Mouse (Mus musculus) neural tube, embryonic 13.5 days (tissue): ENCODE results near the gene Wdr6. TPM values are rescaled to one million over a fixed set of nuclear protein-coding genes. Genes with fewer than 3 reads are reported as not detected.
A peak's percentile ranks its signal among the peaks of the same experiment; 100 is the strongest.

Experiments used
- ATAC-seq: fragments of 200-750 bp; cut with Nextera tagmentation; 2 replicates; pipeline ENCODE4 v1.8.0; 2017; ENCODE audit warnings: low read depth, mild to moderate bottlenecking, moderate TSS enrichment, moderate library complexity
- H3K27ac ChIP-seq: fragments of 300-500 bp; sonication (generic); replicated peaks from 2 replicates; pipeline ENCODE4 v1.5.1; 2015; ENCODE audit warnings: moderate library complexity, mild to moderate bottlenecking, inconsistent platforms
- H3K27me3 ChIP-seq: fragments of 300-500 bp; sonication (generic); 2 replicates; pipeline ENCODE4 v1.6.1; 2015; ENCODE audit warnings: mild to moderate bottlenecking, inconsistent platforms
- H3K36me3 ChIP-seq: fragments of 300-500 bp; sonication (generic); 2 replicates; pipeline ENCODE4 v1.6.1; 2015; ENCODE audit warnings: mild to moderate bottlenecking, inconsistent platforms
- H3K4me1 ChIP-seq: fragments of 300-500 bp; sonication (generic); replicated peaks from 2 replicates; pipeline ENCODE4 v1.6.1; 2015; ENCODE audit warnings: inconsistent platforms
- H3K4me2 ChIP-seq: fragments of 300-500 bp; sonication (generic); 2 replicates; pipeline ENCODE4 v1.6.1; 2015; ENCODE audit warnings: inconsistent platforms, mild to moderate bottlenecking, moderate library complexity
- H3K4me3 ChIP-seq: fragments of 300-500 bp; sonication (generic); 2 replicates; pipeline ENCODE4 v1.5.1; 2015; ENCODE audit warnings: mild to moderate bottlenecking, inconsistent platforms
- H3K9ac ChIP-seq: fragments of 300-500 bp; sonication (generic); 2 replicates; pipeline ENCODE4 v1.6.1; 2015; ENCODE audit warnings: moderate library complexity, mild to moderate bottlenecking, inconsistent platforms
- H3K9me3 ChIP-seq: fragments of 300-500 bp; sonication (generic); 2 replicates; pipeline ENCODE4 v1.6.1; 2016; ENCODE audit warnings: inconsistent platforms
- WGBS: fragments of 180-500 bp; shearing (Covaris S2); methylation state at CpG from one replicate; pipeline ENCODE4 v1.1.7; 2015; 5-methylcytosine and 5-hydroxymethylcytosine counted together
- microRNA counts: library from miRNA; unstranded; fragments of <30 nt; microRNA quantifications from one replicate; lab custom pipeline; 2016
- microRNA-seq: library from miRNA; unstranded; fragments of <30 nt; microRNA quantifications from one replicate; pipeline ENCODE4, GENCODE M21; 2016
- polyA plus RNA-seq: library from polyadenylated mRNA; unstranded; fragments of >200 nt; fragmentation: Nextera tagmentation; extraction: Ambion mirVana; gene quantifications from 2 replicates; pipeline ENCODE4 v1.2.1, GENCODE M21; 2015

The Wdr6 gene
- polyA plus RNA-seq, 1 experiment from 2014 or later = 254 TPM

DNA sequence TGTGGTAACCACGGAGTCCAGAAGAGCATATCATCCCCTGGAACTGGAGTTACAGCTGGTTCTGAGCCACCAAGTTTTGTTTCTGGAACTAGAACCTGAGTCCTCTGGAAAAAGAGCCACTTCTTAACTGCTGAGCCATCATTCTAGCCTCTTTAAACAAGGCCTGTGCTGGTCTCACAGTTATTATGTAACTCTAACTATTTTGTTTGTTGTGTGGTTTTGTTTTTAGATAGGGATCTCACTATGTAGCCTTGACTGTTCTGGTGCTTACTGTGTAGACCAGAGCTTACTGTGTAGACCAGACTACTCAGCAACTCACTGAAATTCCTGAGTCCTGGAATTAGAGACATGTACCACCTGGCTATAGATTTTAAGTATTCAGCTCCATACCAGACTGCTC is 31.7 kb downstream of the Wdr6 start:
- Histone ChIP-seq H3K27me3 (no peaks in the 10 kb centered on the region), H3K27ac (no peak overlapping the region), H3K9me3 (no peaks in the 10 kb centered on the region), H3K4me3 (no peak overlapping the region), H3K4me2 (no peak overlapping the region), H3K9ac (no peak overlapping the region), H3K4me1 (no peaks in the 10 kb centered on the region), H3K36me3 (peaks cover 87% of the 10 kb centered on the region)
- 91% methylated on average over 1 of the region's 1 CpGs for WGBS
- ATAC-seq = no peak

DNA sequence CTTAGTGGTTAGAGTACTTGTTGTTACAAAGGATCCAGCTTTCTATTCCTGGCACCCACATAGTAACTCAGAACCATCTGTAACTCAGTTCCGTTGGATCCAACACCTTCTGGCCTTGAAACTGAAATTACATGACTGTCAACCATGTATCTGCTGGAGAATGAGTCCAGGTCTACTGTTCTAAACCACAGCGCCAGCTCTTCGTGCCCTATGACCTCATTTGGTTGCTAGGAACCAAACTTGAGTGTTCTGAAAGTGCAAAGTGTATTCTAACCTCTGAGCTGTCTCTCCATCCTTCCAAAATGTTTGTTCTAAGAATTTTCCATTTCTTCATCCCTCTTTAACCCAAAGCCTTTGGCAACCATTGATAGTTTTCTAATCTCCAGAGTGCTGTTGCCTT is 32.6 kb downstream of the Wdr6 start:
- ATAC-seq = no peak
- Histone ChIP-seq H3K4me1 (no peaks in the 10 kb centered on the region), H3K27me3 (no peaks in the 10 kb centered on the region), H3K9ac (no peak overlapping the region), H3K36me3 (peaks cover 93% of the 10 kb centered on the region), H3K4me2 (no peak overlapping the region), H3K27ac (no peak overlapping the region), H3K4me3 (no peak overlapping the region), H3K9me3 (no peaks in the 10 kb centered on the region)
- WGBS = 91% methylated on average over 3 of the region's 3 CpGs

DNA sequence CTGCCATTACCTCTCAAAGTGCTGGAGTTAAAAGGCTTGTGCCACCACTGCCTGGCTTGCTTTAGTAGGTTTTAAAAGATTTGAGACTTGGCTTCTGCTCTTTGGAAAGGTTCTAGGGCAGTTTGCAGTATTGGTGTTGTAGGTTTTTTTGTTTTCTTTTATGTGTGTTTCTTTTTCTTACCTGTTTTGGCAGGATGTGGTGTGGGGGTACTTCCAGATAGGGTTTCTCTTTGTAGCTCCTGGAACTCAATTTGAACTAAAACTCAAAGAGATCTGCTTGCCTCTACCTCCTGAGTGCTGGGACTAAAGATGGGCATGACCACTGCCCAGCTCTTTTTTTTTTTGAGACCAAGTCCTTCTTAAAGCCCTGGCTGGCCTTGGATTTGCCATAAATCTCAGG is 37.7 kb downstream of the Wdr6 start:
- H3K4me1 ChIP-seq = no peaks in the 10 kb centered on the region
- no peaks in the 10 kb centered on the region for H3K9me3 ChIP-seq
- no peak for ATAC-seq
- no peak overlapping the region for H3K27ac ChIP-seq
- H3K4me3 ChIP-seq = no peak overlapping the region
- H3K27me3 ChIP-seq = no peaks in the 10 kb centered on the region
- no peak overlapping the region for H3K4me2 ChIP-seq
- no peak overlapping the region for H3K9ac ChIP-seq
- H3K36me3 ChIP-seq = peaks cover 98% of the 10 kb centered on the region

DNA sequence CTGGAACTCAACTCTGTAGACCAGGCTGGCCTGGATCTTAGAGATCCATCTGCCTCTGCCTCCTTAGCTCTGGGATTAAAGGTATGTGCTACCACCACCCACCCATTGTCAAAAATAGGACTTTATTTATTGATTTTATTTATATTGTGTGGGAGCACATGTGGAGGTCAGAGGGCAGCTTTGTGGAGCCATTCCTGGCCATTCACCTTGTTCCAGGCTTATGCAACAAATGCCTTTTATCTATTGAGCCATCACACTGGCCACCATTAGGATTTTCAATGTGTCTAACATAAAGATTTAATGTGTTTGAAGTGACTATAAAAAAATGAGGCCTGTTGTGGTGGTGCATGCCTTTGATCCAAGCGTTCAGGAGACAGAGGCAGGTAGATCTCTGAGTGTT is 47.0 kb downstream of the Wdr6 start:
- H3K36me3 ChIP-seq = peaks cover 80% of the 10 kb centered on the region
- H3K4me3 ChIP-seq = no peak overlapping the region
- no peak overlapping the region for H3K27ac ChIP-seq
- ATAC-seq = no peak
- 88% methylated on average over 1 of the region's 1 CpGs for WGBS
- H3K9ac ChIP-seq = no peak overlapping the region
- no peak overlapping the region for H3K4me2 ChIP-seq
- H3K27me3 ChIP-seq = no peaks in the 10 kb centered on the region
- H3K9me3 ChIP-seq = no peaks in the 10 kb centered on the region
- H3K4me1 ChIP-seq = no peaks in the 10 kb centered on the region

DNA sequence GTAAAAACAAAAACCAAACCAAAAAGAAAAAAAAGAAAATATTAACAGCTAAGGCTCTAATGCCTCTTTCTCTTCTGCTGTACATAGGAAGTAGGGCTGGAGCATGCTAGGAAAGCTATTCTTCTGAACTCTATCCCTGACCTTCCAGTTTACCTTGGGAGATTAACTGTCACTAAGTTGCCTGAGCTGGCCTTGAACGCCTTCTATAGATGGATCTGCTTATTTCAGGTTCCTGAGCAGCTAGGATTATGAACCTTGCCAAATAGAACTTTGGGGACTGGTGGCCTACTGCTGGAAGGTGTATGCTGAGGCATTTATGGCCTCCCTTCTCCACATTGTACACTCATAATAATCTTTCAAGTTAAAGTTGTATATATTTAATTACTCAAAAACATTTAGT is 47.6 kb downstream of the Wdr6 start:
- Histone ChIP-seq H3K9ac (no peak overlapping the region), H3K27me3 (no peaks in the 10 kb centered on the region), H3K4me1 (no peaks in the 10 kb centered on the region), H3K27ac (no peak overlapping the region), H3K9me3 (no peaks in the 10 kb centered on the region), H3K36me3 (peaks cover 75% of the 10 kb centered on the region), H3K4me3 (no peak overlapping the region), H3K4me2 (no peak overlapping the region)
- WGBS = 95% methylated on average over 1 of the region's 1 CpGs
- no peak for ATAC-seq

DNA sequence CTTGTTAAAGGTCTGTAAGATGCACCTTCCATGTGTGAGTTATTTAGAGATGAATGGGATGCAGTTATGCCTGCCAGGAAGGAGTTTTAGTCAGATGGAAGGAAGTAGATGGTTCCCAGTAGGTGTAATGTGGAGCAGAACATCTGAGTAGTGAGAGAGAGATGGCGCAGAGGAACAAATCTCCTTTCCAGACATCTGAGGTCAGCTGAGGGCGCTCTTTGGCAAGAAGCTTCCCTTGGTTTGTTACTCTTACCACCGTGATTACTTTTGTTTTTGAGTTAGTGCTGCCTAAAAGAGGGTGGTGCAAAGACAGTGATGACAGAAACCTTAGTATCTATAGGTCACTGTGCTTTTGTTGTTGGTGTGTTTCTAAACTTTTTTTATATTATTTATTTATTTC is 53.1 kb downstream of the Wdr6 start:
- H3K9ac ChIP-seq = no peak overlapping the region
- peaks cover 19% of the 10 kb centered on the region for H3K4me1 ChIP-seq
- no peak overlapping the region for H3K4me2 ChIP-seq
- H3K4me3 ChIP-seq = no peak overlapping the region
- H3K27me3 ChIP-seq = no peaks in the 10 kb centered on the region
- peaks cover 24% of the 10 kb centered on the region for H3K36me3 ChIP-seq
- no peak overlapping the region for H3K27ac ChIP-seq
- H3K9me3 ChIP-seq = no peaks in the 10 kb centered on the region
- no peak for ATAC-seq
- WGBS = 89% methylated on average over 3 of the region's 3 CpGs

DNA sequence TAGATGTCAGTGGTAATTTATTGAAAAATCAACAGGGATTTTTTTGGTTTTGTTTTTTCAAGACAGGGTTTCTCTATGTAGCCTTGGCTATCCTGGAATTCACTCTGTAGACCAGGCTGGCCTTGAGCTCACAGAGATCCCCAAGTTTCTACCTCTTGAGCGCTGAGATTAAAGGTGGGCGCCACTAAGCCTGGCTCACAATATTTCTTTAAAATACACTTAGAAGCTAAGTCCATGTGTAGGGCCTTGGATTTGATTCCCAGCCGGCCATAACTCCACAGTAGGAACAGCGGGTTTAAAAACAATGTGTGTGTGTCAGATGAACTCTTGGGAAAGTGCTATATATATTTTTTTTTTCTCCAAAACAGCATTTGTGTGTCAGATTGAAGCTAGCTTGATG is 55.2 kb downstream of the Wdr6 start:
- H3K9me3 ChIP-seq = no peaks in the 10 kb centered on the region
- H3K9ac ChIP-seq = no peak overlapping the region
- H3K27ac ChIP-seq = no peak overlapping the region; the same call in 1 of the 2 replicates
- peaks cover 37% of the 10 kb centered on the region for H3K4me1 ChIP-seq
- no peak overlapping the region for H3K4me3 ChIP-seq
- H3K4me2 ChIP-seq = no peak overlapping the region
- ATAC-seq = no peak
- peaks cover 4% of the 10 kb centered on the region; the same call in 1 of the 2 replicates for H3K36me3 ChIP-seq
- H3K27me3 ChIP-seq = no peaks in the 10 kb centered on the region
- WGBS = 97% methylated on average over 4 of the region's 4 CpGs

MicroRNA genes within 50 kb of the gene (microRNA counts, 519-probe panel; counts per million panel counts)
- microRNA mmu-miR-191 (lab: Ali Mortazavi, UCI) (3,590 counts per million, percentile 51 among the panel's probes with 10 or more counts), microRNA mmu-miR-425 (lab: Ali Mortazavi, UCI) (3,088 counts per million, percentile 36 among the panel's probes with 10 or more counts)

Small RNAs within 50 kb of the gene (microRNA-seq; reads per million reads assigned to microRNA genes)
- gene Gm24083 (not detected), gene Mir191 (not detected), gene Mir425 (863 reads per million, percentile 80 among the genes with 10 or more reads in this experiment)

Other genes with a start within 250 kb of the Wdr6 start
- 548 and 562 TPM in 2 replicates for gene Gpx1, start 239.8 kb downstream of the Wdr6 start, polyA plus RNA-seq
- 121 and 129 TPM in 2 replicates for gene Usp4, start 230.9 kb downstream of the Wdr6 start, polyA plus RNA-seq
- gene 1700102P08Rik, start 185.9 kb downstream of the Wdr6 start, polyA plus RNA-seq = 2.2 TPM in 2 replicates
- gene Ccdc36, start 150.3 kb downstream of the Wdr6 start, polyA plus RNA-seq = 0.74 and 1.4 TPM in 2 replicates
- not detected in 2 replicates for gene BC048562, start 142.3 kb downstream of the Wdr6 start, polyA plus RNA-seq
- gene Ccdc71, start 118.2 kb downstream of the Wdr6 start, polyA plus RNA-seq = 55.3 and 57.0 TPM in 2 replicates
- 68.4 and 86.4 TPM in 2 replicates for gene Klhdc8b, start 117.2 kb downstream of the Wdr6 start, polyA plus RNA-seq
- 20.9 and 21.6 TPM in 2 replicates for gene Lamb2, start 99.0 kb downstream of the Wdr6 start, polyA plus RNA-seq
- 68.3 and 80.2 TPM in 2 replicates for gene Usp19, start 88.1 kb downstream of the Wdr6 start, polyA plus RNA-seq
- 69.1 and 80.0 TPM in 2 replicates for gene Qars, start 71.0 kb downstream of the Wdr6 start, polyA plus RNA-seq
- gene Qrich1, start 61.9 kb downstream of the Wdr6 start, polyA plus RNA-seq = 134 TPM in 2 replicates
- gene Impdh2, start 18.5 kb downstream of the Wdr6 start, polyA plus RNA-seq = 109 and 112 TPM in 2 replicates
- 68.0 and 80.2 TPM in 2 replicates for gene Ndufaf3, start 11.3 kb downstream of the Wdr6 start, polyA plus RNA-seq
- gene Dalrd3, start 8.9 kb downstream of the Wdr6 start, polyA plus RNA-seq = 267 and 294 TPM in 2 replicates
- gene P4htm, start 18.9 kb upstream of the Wdr6 start, polyA plus RNA-seq = 29.5 and 30.7 TPM in 2 replicates
- 47.0 and 53.4 TPM in 2 replicates for gene Arih2, start 70.6 kb upstream of the Wdr6 start, polyA plus RNA-seq
- 46.2 and 46.5 TPM in 2 replicates for gene Slc25a20, start 83.3 kb upstream of the Wdr6 start, polyA plus RNA-seq
- gene Prkar2a, start 110.6 kb upstream of the Wdr6 start, polyA plus RNA-seq = 56.1 and 57.6 TPM in 2 replicates
- gene Ip6k2, start 205.1 kb upstream of the Wdr6 start, polyA plus RNA-seq = 183 and 204 TPM in 2 replicates
- 20.7 and 23.9 TPM in 2 replicates for gene Nckipsd, start 229.6 kb upstream of the Wdr6 start, polyA plus RNA-seq
- gene Celsr3, start 247.6 kb upstream of the Wdr6 start, polyA plus RNA-seq = 12.1 and 12.2 TPM in 2 replicates